Mouse (Mus musculus) left cerebral cortex, postnatal 14 days (tissue): ENCODE data around the gene Ergic1. TPM values are rescaled to one million over a fixed set of nuclear protein-coding genes. Genes with fewer than 3 reads are reported as not detected.

Experiments used
- DNase-seq, 2 experiments: peaks; one replicate each; pipeline ENCODE4 v3.0.0; 2021 to 2022; ENCODE audit warnings: low spot score in 2 of 2, mixed read lengths in 1 of 2
- intact Hi-C: fragments of 180-260 bp; cut with DNase I; formaldehyde crosslinking; loops from one replicate; pipeline ENCODE4 v1.15.1; 2025
- total RNA-seq, 2 experiments: library from RNA; stranded (reverse); gene quantifications; 2 replicates each; pipeline ENCODE4 v1.2.3; 2021

The Ergic1 gene
- total RNA-seq, 2 experiments from 2014 or later = 180 to 195 TPM

DNA sequence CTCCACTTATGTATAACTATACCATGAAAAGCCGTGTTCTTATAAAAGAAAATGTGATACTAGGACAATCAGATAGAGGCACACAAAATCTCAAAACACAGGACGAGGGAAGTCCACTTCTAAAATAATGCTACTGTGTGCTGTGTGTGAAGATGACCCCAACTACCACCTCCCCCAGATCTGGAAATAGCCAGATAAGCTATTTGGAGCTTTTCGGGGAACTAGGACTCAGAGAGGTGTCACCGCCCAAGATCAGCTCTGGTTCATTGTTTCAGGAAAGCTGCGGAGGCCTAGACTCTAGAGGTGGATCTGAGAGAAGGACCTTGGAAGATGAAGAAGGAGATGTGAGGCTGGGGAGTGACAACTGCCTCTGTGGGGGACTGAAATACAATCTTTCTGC lies 26.6 kb upstream of the Ergic1 start:
- intact Hi-C loops = no loop called here
- no peak for DNase-seq

DNA sequence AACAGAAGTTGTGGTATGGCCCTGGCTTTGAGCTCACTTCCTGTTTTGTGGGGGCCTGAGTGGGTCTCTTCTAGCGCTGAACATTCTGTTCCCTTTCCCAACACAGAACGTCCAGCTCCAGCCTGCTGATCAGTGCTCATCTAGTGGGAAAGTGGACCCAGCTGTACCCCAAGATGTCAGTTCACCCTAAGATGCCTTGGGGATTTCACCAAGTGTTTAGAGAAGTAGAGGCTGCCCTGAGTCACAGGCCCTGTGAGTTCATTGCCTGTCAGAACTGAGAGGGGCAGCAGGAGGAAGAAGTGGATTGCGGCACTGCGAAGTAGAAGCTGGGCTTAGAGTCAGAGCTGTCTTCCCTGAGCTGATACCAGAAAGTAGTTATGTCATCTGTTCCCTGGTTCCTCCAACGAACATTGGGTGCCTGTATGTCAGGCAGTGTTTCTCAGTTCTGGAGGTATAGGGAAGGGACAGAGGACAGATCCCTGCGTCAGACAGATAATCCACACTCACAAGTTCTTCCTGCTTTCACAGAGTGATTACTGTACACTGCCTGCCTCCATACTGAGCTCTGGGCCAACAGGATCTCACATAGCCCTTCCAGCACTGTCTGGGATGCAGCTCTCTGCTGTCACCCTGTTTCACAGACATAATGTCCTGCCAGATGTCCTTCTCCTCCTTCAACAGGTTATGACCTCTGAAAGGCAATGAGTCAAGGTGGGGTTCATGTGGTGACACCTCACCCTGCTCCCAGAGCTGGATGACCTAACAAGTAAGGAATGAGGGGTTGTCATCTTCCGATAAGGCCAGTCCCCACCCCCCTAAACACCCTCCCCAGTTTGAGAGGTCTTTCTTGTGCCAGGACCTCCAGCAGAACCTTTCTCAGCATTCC lies 25.8 kb upstream of the Ergic1 start:
- intact Hi-C loops = no loop called here
- no peak for DNase-seq

DNA sequence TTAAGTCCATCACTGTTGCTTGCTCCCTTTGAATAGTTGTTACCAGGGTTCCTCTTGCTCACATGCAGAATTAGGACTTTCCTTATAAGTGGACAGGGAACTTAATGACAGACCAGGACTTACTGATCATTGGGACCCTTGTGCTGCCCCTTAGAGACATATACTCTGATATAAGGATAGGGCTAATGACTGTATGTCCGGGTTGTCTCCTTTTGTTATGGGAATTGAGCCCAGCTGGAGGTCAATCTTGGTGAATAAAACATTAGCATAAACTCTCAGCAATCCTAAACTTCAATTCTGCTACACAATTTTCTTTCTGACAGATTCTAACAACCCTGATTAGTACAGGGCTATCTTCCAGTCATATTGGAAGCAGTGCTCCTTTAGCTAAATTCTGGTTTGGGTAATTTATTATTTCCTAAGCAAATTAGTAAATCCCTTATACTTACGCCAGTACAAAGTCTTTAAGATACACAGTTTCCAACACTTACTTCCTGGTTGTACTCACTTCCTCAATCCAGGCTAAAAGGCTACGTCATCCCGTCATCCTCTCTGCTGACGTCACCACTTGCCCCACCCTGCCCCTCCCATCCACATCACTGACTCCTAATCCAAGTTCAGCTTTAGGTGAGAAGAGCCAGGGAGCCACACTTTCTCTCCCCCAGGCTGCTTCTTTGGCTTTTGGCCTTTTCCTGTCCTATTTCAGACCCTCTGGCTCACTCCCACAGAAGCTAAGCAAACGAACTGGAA lies 23.4 kb upstream of the Ergic1 start:
- intact Hi-C loops = no loop called here
- no peak for DNase-seq

DNA sequence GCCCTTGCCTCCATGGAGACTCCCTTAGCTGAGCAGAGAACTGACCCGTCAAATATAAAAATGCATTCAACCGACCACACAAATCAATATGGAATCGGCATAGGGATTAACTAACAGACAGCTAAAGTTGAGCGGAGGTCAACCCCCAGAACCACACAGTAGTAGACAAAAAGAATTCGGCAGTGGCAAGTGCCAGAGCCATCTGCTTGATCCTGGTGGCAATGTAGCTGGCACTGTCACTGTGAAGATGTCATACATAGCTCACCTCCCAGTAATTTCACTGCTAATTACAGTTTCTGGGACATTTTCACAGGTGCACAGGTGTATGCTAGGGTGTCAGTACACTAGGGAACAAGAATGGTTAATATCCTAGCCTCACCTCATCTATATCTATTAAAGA lies 21.2 kb upstream of the Ergic1 start:
- intact Hi-C loops = no loop called here
- no peak for DNase-seq

DNA sequence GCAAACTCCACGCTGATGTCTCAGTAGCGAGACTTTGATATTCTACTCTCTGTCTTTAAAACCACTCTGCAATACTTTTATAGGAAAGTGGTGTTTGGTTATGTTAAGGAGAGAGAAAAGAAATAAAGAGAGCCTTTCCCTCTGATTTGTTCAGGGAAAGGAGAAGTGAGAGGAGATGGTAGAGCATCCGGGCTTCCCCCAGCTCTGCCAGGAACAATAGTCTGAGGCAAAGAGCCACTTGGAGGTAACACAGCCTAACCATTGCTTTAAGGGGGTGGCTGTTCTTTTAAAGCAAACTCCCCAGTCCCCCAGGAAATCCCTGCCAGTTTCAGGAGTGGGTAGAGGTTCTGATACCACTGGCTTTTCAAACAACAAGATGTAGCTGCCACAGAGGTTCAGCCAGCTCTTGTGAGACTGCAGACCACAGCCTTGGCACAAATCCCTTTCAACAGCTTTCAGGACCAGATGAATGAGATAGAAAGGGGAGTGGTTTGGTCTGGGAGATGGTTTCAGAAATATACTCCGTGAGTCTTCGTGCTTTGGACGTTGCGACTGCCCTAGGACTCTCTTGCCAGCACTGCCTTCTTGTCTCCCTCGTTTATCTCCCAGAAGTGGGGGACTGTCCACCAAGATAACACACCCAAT lies 16.8 kb upstream of the Ergic1 start:
- DNase-seq = no peak
- intact Hi-C loops = no loop called here

DNA sequence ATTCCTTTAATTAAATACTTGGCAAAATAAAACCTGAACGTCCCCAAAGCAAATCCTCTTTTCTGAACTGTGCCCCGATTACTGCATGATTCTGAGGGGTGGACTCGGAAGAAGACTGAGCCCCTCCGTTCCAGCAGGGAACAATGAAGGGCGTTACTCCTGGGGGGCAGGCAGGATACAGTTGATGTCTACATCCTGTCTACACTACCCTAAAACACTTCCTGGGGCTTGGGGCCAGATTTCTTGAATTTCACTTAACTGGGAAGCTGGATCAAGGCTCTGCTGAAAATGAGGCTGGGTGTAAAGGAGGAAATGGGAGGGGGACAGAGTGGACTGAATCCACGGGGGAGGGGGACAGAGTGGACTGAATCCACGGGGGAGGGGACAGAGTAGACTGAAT lies 13.5 kb upstream of the Ergic1 start:
- no peak for DNase-seq
- intact Hi-C loops = no loop called here

DNA sequence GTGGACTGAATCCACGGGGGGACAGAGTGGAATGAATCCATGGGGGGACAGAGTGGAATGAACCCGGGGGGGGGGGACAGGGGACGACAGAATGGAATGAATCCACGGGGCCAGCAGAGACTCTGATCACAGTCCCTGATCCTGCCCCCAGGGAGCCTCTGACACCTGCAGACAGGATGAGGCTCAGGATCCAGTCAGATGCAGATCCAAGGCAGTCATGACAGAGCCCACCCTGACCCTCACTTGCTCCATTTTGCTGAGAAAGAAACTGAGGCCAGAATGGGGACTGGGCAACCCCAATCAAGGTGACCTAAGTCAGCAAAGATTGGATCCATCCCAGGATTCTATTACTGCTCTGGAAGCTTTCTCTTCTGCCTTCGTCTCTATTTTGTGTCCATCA lies 12.7 kb upstream of the Ergic1 start:
- intact Hi-C loops = no loop called here
- no peak for DNase-seq

DNA sequence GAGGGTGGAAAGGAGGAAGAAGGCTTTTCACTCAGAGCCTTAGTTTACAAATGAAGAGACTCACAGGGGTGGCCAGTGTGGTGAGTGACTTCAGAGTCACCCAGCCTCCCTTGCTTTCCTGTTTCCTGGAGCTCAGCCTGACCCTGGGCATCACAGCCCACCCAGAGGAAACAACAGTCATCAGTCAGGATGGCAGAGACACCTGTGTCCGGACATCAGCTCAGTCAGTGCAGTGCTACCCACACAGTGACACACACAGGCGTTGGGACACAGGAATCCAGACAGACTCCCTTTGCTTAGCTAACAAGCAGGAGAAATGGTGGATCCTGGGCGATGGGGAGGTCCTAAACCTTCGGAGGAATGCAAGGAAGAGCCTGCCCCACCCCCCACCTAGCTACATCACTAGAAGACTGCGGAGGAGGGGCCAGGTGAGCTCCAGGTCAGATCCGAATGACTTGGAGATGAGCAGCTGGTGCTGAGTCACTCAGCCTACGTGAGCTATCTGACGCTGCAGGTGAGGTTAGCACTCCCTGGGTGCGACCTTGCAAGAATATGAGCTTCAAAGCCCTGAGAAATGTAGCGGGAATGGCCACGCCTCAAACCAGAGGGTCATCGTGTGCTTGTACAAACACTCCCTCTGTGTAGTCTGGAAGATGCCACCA lies 12.0 kb upstream of the Ergic1 start:
- intact Hi-C loops = no loop called here
- DNase-seq = no peak

DNA sequence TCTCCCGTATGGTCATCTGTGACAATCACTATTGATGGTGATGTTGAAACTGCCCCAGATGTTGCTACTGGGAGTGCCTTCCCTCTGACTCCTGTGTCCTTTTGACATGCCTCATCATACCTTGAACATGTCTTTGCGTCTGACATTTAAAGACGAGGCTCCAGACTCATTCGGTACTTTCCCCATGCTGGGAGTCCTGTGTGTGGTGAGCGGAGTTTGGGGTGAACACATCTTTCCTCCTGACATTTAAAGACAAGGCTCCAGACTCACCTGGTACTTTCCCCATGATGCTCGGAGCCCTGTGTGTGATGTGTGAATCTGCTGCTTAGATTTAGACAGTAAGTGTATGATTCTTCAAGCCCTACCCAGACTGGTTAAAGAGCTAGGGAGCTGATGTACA lies 10.2 kb upstream of the Ergic1 start:
- no peak for DNase-seq
- intact Hi-C loops = no loop called here

DNA sequence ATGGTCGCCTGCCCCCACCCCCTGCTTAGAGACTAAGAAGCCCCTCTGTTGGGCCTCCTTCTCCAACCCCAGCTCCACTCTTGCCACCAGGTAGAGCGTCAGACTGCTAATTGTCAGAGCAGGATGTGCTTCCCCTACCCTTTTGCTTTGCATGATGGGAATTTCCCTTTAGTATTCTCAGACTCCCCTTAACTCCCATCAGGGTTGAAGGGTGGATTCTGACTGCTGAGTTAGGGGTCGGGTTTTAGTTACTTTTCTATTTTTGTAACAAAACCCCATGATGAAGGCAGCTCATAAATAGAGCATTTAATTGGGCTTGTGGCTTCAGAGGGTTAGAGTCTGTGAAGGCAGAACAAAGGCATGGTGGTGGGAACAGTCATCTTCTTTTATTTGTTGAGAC lies 8.3 kb upstream of the Ergic1 start:
- DNase-seq = no peak
- intact Hi-C loops = no loop called here

DNA sequence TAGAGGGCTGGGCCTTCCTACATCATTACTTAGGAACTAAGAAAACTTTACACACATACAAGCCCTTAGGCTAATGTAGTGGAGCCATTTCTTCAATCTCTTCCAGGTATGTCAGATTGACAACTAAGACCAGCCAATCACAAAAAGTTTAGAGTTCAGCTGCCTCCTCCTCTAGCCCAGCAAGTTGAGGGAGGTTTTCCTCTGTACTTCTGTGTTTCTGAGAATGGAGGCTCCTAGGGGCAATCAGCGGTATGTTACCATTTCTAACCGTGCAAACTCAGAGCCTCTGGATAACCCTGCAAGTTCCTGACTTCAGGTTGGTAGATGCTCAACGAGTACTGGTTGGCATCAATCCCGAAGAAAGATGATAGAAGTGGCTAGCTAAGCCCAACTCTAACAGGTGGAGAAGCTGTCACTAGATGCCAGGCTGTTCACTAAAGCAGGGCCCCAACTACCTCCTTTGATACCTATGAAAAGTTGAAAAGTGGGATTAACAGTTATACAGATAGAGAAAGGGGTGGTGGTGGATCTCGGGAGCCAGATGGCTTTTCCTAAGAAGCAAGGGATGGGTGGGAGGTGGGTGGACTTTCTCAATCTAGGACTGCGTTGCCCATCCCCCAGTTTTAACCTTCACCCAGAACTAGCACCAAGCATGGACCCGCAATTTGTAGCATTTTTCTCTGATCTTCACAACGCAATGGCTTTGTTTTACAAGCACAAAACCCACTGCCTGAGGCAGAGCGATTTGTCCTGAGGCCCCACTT lies 581 bp upstream of the Ergic1 start:
- DNase-seq = no peak
- intact Hi-C loops = loop anchor here (2.0 to 5.0 kb wide), 2 partner anchors 52 to 72 kb away; no protein-coding TSS in a partner anchor

DNA sequence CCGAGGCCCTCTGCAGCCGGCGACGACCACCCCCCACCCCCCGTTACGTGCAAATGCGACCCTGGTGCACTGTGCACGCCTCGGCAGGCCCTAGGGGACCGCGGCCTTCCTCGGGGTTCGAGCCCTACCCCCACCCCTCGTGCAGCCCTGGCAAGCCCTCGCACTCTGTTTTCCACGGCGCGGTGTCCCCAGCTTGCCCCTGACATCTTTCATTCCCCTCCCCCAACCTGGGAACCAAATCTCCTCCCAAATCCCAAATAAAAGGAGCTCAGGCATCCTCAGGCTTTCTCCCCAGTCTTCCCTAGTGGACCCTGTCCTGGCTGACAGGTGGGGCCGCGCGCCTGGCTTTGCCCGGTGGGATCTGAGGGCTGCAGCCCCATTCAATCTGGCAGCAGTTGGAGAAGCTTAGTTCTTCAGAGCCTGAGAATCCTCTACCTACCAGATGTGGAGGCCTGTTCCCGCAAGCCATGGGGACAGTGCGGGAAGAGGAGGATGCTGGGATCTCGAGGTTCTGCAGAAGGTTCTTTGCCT lies 427 bp downstream of the Ergic1 start, which contains the start of gene Dusp1:
Dusp1 (minus strand) TSS at position 478 of the 531 bp plus-strand sequence.
- peak in 1 of 2 experiments; percentile 32 for DNase-seq
- intact Hi-C loops = loop anchor here (2.0 to 5.0 kb wide), 2 partner anchors 53 to 71 kb away; no protein-coding TSS in a partner anchor

DNA sequence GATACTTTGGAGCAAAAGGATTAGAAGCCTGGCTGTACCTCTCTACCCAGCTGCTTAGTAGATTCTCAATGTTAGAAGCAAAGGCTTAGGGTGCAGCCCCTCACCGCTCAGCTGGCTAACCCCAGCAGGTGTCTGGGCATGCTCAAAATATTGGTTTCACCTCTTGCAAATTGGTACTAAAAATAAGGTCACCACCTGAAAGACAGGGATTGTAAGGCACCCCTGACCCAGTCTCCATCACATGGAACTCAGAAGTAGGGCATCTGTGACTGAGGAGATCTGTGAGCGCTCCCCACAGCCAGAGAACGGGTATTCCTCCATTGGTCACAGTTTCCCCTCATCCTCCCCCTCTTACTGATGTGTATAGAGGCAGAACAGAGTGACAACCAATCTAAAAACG lies 1.0 kb downstream of the Ergic1 start:
- no peak for DNase-seq
- intact Hi-C loops = loop anchor here (5.0 kb wide), 1 partner anchor 70 kb away; no protein-coding TSS in a partner anchor

DNA sequence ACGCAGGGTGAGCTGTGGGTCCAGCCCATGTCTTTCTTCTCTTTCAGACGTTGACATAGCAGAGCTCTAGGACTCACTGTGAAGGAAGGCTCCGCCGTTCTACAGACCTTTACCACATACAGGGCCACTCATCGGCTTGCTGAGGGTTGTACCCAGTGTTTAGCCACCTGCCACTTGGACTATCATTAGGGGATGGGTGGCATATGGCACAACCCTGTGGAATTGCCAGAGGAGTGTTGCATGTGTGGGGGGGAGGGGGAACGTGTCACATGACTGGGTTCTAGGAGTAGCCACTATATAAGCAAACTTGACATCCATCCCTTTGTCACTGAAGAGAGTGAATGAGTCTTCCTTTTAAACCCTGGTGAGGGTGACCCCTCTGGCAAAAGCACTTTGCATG lies 2.2 kb downstream of the Ergic1 start:
- intact Hi-C loops = loop anchor here (5.0 kb wide), 1 partner anchor 69 kb away; no protein-coding TSS in a partner anchor
- no peak for DNase-seq

DNA sequence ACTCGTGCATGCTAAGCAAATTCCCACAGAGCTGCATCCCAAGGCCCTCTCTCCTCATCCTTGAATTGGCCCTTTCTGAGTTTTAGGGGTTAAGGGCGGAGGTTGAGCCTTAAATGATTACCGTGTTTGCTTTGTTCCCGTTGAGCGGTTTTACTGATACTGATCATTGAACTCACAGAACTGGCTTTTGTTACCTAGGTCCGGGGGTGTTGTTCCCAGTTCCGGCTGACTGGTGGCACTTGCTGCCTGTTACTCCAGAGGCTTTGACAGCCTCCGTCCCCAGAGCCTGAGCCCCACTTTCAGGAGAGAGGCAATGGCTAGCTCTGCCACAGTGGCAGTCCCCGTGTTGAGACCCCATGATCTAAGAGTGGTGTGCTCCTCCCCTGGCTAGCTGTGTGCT lies 3.1 kb downstream of the Ergic1 start:
- intact Hi-C loops = loop anchor here (5.0 kb wide), 1 partner anchor 68 kb away; no protein-coding TSS in a partner anchor
- DNase-seq = no peak

DNA sequence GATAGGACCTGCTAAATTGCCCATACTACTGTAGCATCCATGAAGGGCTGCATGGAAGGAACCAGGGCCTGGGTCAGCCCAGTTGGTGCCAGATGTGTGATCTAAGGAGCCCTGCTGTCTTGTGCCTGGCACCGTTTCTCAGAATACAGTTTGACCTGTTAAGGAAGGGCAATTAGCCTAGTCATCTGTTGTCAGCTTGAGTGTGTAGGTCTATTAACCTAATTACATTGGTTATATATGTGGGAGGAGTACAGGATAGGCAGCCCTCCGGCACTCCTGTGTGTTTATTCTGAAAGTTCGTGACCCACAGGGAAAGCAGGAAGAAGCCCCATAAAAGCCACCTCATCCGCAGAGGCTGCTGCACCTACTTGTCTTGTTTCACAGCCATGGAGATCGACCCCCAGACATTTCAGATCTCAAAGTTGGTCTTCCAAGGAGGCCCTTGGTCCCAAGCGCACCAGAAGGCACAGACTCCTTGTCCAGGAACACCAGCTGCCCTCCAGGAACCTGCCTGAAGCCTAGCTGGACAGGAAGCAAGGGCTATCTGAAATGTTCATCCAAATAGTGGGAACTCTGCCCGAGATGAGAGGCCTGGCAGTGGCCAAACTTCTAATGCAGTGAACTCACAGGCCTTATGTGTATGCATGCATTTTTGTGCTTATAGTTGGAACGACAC lies 6.0 kb downstream of the Ergic1 start:
- intact Hi-C loops = no loop called here
- no peak for DNase-seq

DNA sequence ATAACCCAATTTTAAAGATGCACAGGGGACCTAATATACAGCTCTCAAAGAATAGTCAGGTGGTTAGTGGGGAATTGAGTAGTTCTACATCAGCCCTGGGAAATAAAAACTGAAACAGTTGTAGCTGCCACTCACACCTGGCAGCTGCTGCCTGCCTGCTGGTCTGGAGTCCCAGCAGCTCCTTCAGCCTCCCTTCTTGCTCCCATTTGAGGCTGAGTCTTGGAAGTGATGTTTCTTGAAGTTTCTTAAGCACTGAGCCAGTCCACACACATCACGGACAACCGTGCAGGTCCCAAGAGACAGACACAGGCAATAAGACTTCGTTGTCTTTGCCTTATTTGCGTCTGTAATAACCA lies 6.5 kb downstream of the Ergic1 start:
- intact Hi-C loops = no loop called here
- no peak for DNase-seq
